Mouse (Mus musculus) CH12.LX (cell line): ENCODE data around the gene St8sia1. TPM values are rescaled to one million over a fixed set of nuclear protein-coding genes. Genes with fewer than 3 reads are reported as not detected.

Experiments
- DNase-seq: peaks from one replicate; pipeline ENCODE4 v3.0.0-alpha.2; 2013; ENCODE audit errors: extremely low read depth
- H3K27ac ChIP-seq: 2 replicates; pipeline ENCODE4 v1.5.1; 2012; ENCODE audit warnings: low read depth, mild to moderate bottlenecking, control low read depth, moderate library complexity; ENCODE audit not compliant: insufficient read depth
- H3K27me3 ChIP-seq: replicated peaks from 2 replicates; pipeline ENCODE3; 2012; ENCODE audit warnings: inconsistent platforms
- H3K36me3 ChIP-seq, 2 experiments: replicated peaks in 1 of 2; 2 replicates each; pipeline versions ENCODE3 to v1.6.1; 2012; ENCODE audit warnings: inconsistent platforms in 1 of 2, low read length in 1 of 2, mild to moderate bottlenecking in 1 of 2, mixed read lengths in 1 of 2, moderate library complexity in 1 of 2; ENCODE audit not compliant: control insufficient read depth in 1 of 2, insufficient read depth in 1 of 2
- H3K4me1 ChIP-seq, 2 experiments: 2 replicates each; pipeline ENCODE4 v1.6.1; 2012; ENCODE audit warnings: inconsistent platforms in 1 of 2, moderate library complexity in 1 of 2; ENCODE audit not compliant: insufficient read depth in 2 of 2, control insufficient read depth in 1 of 2
- H3K4me2 ChIP-seq: 2 replicates; pipeline ENCODE4 v1.6.1; 2012; ENCODE audit warnings: low read depth, mild to moderate bottlenecking, control low read depth; ENCODE audit not compliant: poor library complexity, insufficient read depth, severe bottlenecking
- H3K4me3 ChIP-seq, 3 experiments: fragments of 150-350 bp in 1 of 3; sonication (generic) in 1 of 3; replicated peaks in 1 of 3; 2 replicates each; pipeline versions ENCODE3 to v1.5.1; 2011 to 2012; ENCODE audit warnings: low read depth in 2 of 3, low read length in 2 of 3, mild to moderate bottlenecking in 2 of 3, moderate library complexity in 2 of 3, control low read depth in 1 of 3, improper control_type of control experiment in 1 of 3, inconsistent platforms in 1 of 3, mixed read lengths in 1 of 3; ENCODE audit not compliant: poor library complexity in 1 of 3
- H3K79me2 ChIP-seq: replicated peaks from 2 replicates; pipeline ENCODE4 v1.6.1; 2012; ENCODE audit warnings: mild to moderate bottlenecking, moderate library complexity; ENCODE audit not compliant: control insufficient read depth, poor library complexity, insufficient read depth, severe bottlenecking; ENCODE audit errors: extremely low read depth
- H3K9ac ChIP-seq: 2 replicates; pipeline ENCODE4 v1.6.1; 2012; ENCODE audit warnings: low read depth, mild to moderate bottlenecking, control low read depth, moderate library complexity; ENCODE audit not compliant: insufficient read depth
- H3K9me3 ChIP-seq: replicated peaks from 2 replicates; pipeline ENCODE3; 2012; ENCODE audit warnings: low read length, inconsistent platforms, mixed read lengths
- BHLHE40 ChIP-seq: IDR thresholded peaks from 2 replicates; pipeline ENCODE4 v1.6.1; 2011; ENCODE audit warnings: mild to moderate bottlenecking, low read depth, low read length, improper control_type of control experiment
- CHD2 ChIP-seq: IDR thresholded peaks from 2 replicates; pipeline ENCODE4 v1.6.1; 2011; ENCODE audit warnings: low read length, improper control_type of control experiment
- E2F4 ChIP-seq: IDR thresholded peaks from 2 replicates; pipeline ENCODE4 v1.6.1; 2011; ENCODE audit warnings: low read depth, low read length, improper control_type of control experiment; ENCODE audit not compliant: insufficient replicate concordance
- EP300 ChIP-seq: IDR thresholded peaks from 2 replicates; pipeline ENCODE4 v1.6.1; 2011; ENCODE audit warnings: low read length, improper control_type of control experiment
- IRF4 ChIP-seq: IDR thresholded peaks from 2 replicates; pipeline ENCODE4 v1.6.1; 2014; ENCODE audit warnings: low read depth, mild to moderate bottlenecking, inconsistent platforms, low read length, improper control_type of control experiment
- JUN ChIP-seq: IDR thresholded peaks from 2 replicates; pipeline ENCODE4 v1.6.1; 2011; ENCODE audit warnings: low read depth, mild to moderate bottlenecking, low read length, improper control_type of control experiment, moderate library complexity; ENCODE audit not compliant: insufficient read depth
- MAFK ChIP-seq: IDR thresholded peaks from 2 replicates; pipeline ENCODE4 v1.6.1; 2011; ENCODE audit warnings: low read length, improper control_type of control experiment; ENCODE audit not compliant: insufficient replicate concordance
- MAZ ChIP-seq: IDR thresholded peaks from 2 replicates; pipeline ENCODE4 v1.6.1; 2012; ENCODE audit warnings: low read depth, mild to moderate bottlenecking, inconsistent platforms, low read length, improper control_type of control experiment, moderate library complexity
- MEF2A ChIP-seq: IDR thresholded peaks from 2 replicates; pipeline ENCODE4 v1.6.1; 2014; ENCODE audit warnings: low read depth, mild to moderate bottlenecking, inconsistent platforms, low read length, improper control_type of control experiment, borderline replicate concordance
- MXI1 ChIP-seq: IDR thresholded peaks from 2 replicates; pipeline ENCODE4 v1.6.1; 2011; ENCODE audit warnings: mild to moderate bottlenecking, low read depth, low read length, improper control_type of control experiment
- MYC ChIP-seq: IDR thresholded peaks from 2 replicates; pipeline ENCODE4 v1.6.1; 2011; ENCODE audit warnings: low read depth, mild to moderate bottlenecking, improper control_type of control experiment, low read length
- NELFE ChIP-seq: IDR thresholded peaks from 2 replicates; pipeline ENCODE4 v1.6.1; 2011; ENCODE audit warnings: low read depth, low read length, improper control_type of control experiment
- PAX5 ChIP-seq: IDR thresholded peaks from 2 replicates; pipeline ENCODE4 v1.6.1; 2012; ENCODE audit warnings: low read length, inconsistent platforms, mixed read lengths
- POLR2A ChIP-seq: IDR thresholded peaks from 2 replicates; pipeline ENCODE4 v1.6.1; 2011; ENCODE audit warnings: low read depth, mild to moderate bottlenecking, improper control_type of control experiment, low read length
- POLR2AphosphoS2 ChIP-seq: IDR thresholded peaks from 2 replicates; pipeline ENCODE4 v1.6.1; 2011; ENCODE audit warnings: low read depth, low read length, improper control_type of control experiment
- RCOR1 ChIP-seq: conservative IDR thresholded peaks from 2 replicates; pipeline ENCODE4 v1.6.1; 2012; ENCODE audit warnings: low read depth, mild to moderate bottlenecking, inconsistent platforms, low read length, improper control_type of control experiment
- SIN3A ChIP-seq: IDR thresholded peaks from 2 replicates; pipeline ENCODE4 v1.6.1; 2012; ENCODE audit warnings: low read length, improper control_type of control experiment, inconsistent platforms
- TBP ChIP-seq: conservative IDR thresholded peaks from 2 replicates; pipeline ENCODE4 v1.6.1; 2011; ENCODE audit warnings: low read depth, low read length, improper control_type of control experiment
- UBTF ChIP-seq: IDR thresholded peaks from 2 replicates; pipeline ENCODE4 v1.6.1; 2012; ENCODE audit warnings: low read depth, mild to moderate bottlenecking, inconsistent platforms, low read length, improper control_type of control experiment, moderate library complexity
- USF2 ChIP-seq: conservative IDR thresholded peaks from 2 replicates; pipeline ENCODE4 v1.6.1; 2011; ENCODE audit warnings: low read depth, low read length, improper control_type of control experiment
- ZC3H11A ChIP-seq: IDR thresholded peaks from 2 replicates; pipeline ENCODE4 v1.6.1; 2012; ENCODE audit warnings: low read depth, mild to moderate bottlenecking, inconsistent platforms, low read length, improper control_type of control experiment
- ZKSCAN1 ChIP-seq: IDR thresholded peaks from 2 replicates; pipeline ENCODE4 v1.6.1; 2012; ENCODE audit warnings: low read depth, inconsistent platforms, low read length, improper control_type of control experiment, borderline replicate concordance
- ZMIZ1 ChIP-seq: IDR thresholded peaks from 2 replicates; pipeline ENCODE4 v1.6.1; 2012; ENCODE audit warnings: low read depth, mild to moderate bottlenecking, inconsistent platforms, low read length, improper control_type of control experiment
- ZNF384 ChIP-seq: IDR thresholded peaks from 2 replicates; pipeline ENCODE4 v1.6.1; 2012; ENCODE audit warnings: low read depth, low read length, improper control_type of control experiment, inconsistent platforms
- dilution Hi-C: fragments of 300-500 bp; cut with MboI; formaldehyde crosslinking; loops from 2 replicates; pipeline ENCODE4 v1.14.3; 2020; ENCODE audit warnings: low sequenced_read_pairs; ENCODE audit not compliant: extremely low pct_unique_long_range_greater_than_20kb, extremely low pct_ligation_motif_present
- in situ Hi-C: fragments of 300-500 bp; cut with MboI; formaldehyde crosslinking; loops from 3 replicates; pipeline ENCODE4 v1.14.3; 2019; ENCODE audit warnings: low sequenced_read_pairs, low pct_ligation_motif_present, low pct_unique_long_range_greater_than_20kb, mixed read lengths
- polyA plus RNA-seq: library from polyadenylated mRNA; unstranded; fragments of >175 nt; gene quantifications from 2 replicates; pipeline ENCODE4 v1.2.1, GENCODE M21; 2012; ENCODE audit warnings: low read depth; ENCODE audit not compliant: insufficient read length
- total RNA-seq, 2 experiments: library from RNA; depleted of rRNA; stranded (reverse); fragments of 300-350 nt in 1 of 2; fragments of >200 nt in 1 of 2; gene quantifications; 2 replicates each; pipeline ENCODE4 v1.2.3; 2012 to 2014

St8sia1 gene
- total and polyA plus RNA-seq, 3 experiments = 0.13 to 0.51 (median 0.20) TPM

GRCm38 (mm10) chr6:142835726-142836125, 128.5 kb downstream of the St8sia1 start:
- H3K4me3 ChIP-seq = no peak overlapping the region
- dilution Hi-C loops = no loop called here

GRCm38 (mm10) chr6:142834911-142835310, 129.3 kb downstream of the St8sia1 start:
- Histone ChIP-seq H3K27ac (no peak overlapping the region), H3K4me2 (peak overlapping the region; percentile 59), H3K36me3 (no peaks in the 10 kb centered on the region), H3K9ac (no peak overlapping the region), H3K79me2 (no peaks in the 10 kb centered on the region), H3K4me3 (no peak overlapping the region), H3K4me1 (peaks cover 11 to 47% of the 10 kb centered on the region in 2 experiments), H3K9me3 (no peaks in the 10 kb centered on the region), H3K27me3 (no peaks in the 10 kb centered on the region)
- in situ Hi-C loops = no loop called here
- peak; percentile 65 for DNase-seq
- dilution Hi-C loops = no loop called here
- TF ChIP-seq CHD2 = no peak
- TF ChIP-seq JUN = no peak
- peak; percentile 73 for TF ChIP-seq IRF4
- TF ChIP-seq E2F4 = no peak
- 0 out of 2 replicates have a peak, but pooled peaks have one; percentile 39 for TF ChIP-seq MAZ
- no peak for TF ChIP-seq POLR2A
- peak; percentile 54 for TF ChIP-seq BHLHE40
- TF ChIP-seq USF2 = no peak
- TF ChIP-seq MEF2A = peak; percentile 46; the same call in 1 of the 2 replicates
- TF ChIP-seq SIN3A = no peak
- peak; percentile 66; the same call in 1 of the 2 replicates for TF ChIP-seq EP300
- TF ChIP-seq RCOR1 = no peak
- TF ChIP-seq ZNF384 = 0 out of 2 replicates have a peak, but pooled peaks have one; percentile 6
- no peak for TF ChIP-seq ZKSCAN1

More at GRCm38 (mm10) chr6:142835726-142836125, 128.5 kb downstream of the St8sia1 start:
- Histone ChIP-seq H3K9ac (no peak overlapping the region), H3K79me2 (no peaks in the 10 kb centered on the region), H3K27me3 (no peaks in the 10 kb centered on the region), H3K9me3 (no peaks in the 10 kb centered on the region), H3K4me1 (peaks cover 11 to 47% of the 10 kb centered on the region in 2 experiments), H3K36me3 (no peaks in the 10 kb centered on the region), H3K27ac (no peak overlapping the region), H3K4me2 (no peak overlapping the region)
- TF ChIP-seq JUN = no peak
- DNase-seq = no peak
- in situ Hi-C loops = no loop called here

- Histone ChIP-seq H3K27ac (no peak overlapping the region), H3K4me1 (peaks cover 11 to 47% of the 10 kb centered on the region in 2 experiments), H3K9ac (no peak overlapping the region), H3K27me3 (no peaks in the 10 kb centered on the region), H3K79me2 (no peaks in the 10 kb centered on the region), H3K36me3 (no peaks in the 10 kb centered on the region), H3K4me2 (no peak overlapping the region), H3K4me3 (no peak overlapping the region), H3K9me3 (no peaks in the 10 kb centered on the region)
- no peak for DNase-seq
- TF ChIP-seq RCOR1 (no peak), TBP (no peak), SIN3A (no peak), ZMIZ1 (no peak), POLR2AphosphoS2 (no peak), E2F4 (no peak), PAX5 (no peak), ZC3H11A (no peak), MXI1 (no peak), UBTF (no peak), USF2 (no peak), IRF4 (no peak), NELFE (no peak), MYC (no peak), MAFK (no peak), BHLHE40 (no peak), ZNF384 (no peak), ZKSCAN1 (no peak)
- in situ Hi-C loops = no loop called here
- dilution Hi-C loops = no loop called here
These were observed 132.5 kb downstream of the St8sia1 start for GRCm38 (mm10) chr6:142831706-142832105.
